Mouse (Mus musculus): ENCODE results near the gene Mill1.
"Not testable (repeated sequence)": the region's sequence is repeated elsewhere in the genome, so short reads cannot be mapped to it uniquely, and the experiment has no call there.

The Mill1 gene

GRCm38 (mm10) chr7:18245047-18245446, at the start of gene Mill1:
Gene Mill1 (plus strand): TSS chr7:18245347.
- DNase-seq, result no peak

GRCm38 (mm10) chr7:18210938-18211337, 34.2 kb upstream of the Mill1 start:
- no peak for DNase-seq

GRCm38 (mm10) chr7:18214699-18215098, 30.4 kb upstream of the Mill1 start:
- no peak for DNase-seq

GRCm38 (mm10) chr7:18238561-18238960, 6.6 kb upstream of the Mill1 start:
- DNase-seq, result no peak

GRCm38 (mm10) chr7:18241217-18241616, 3.9 kb upstream of the Mill1 start:
- DNase-seq, result no peak

GRCm38 (mm10) chr7:18243959-18244573, 1.1 kb upstream of the Mill1 start:
- DNase-seq, result not testable (repeated sequence)

GRCm38 (mm10) chr7:18260219-18260618, 15.1 kb downstream of the Mill1 start:
- no peak for DNase-seq

- DNase-seq, result no peak
Observed at GRCm38 (mm10) chr7:18265089-18265488, 19.9 kb downstream of the Mill1 start.

Data from lung, adult 18-20 months (tissue).